Mouse (Mus musculus) CH12F3 (cell line): Measurements from ENCODE around the gene Hhat.

Experiments
- in situ Hi-C: fragments of 300-500 bp; cut with MboI; formaldehyde crosslinking; loops from 2 replicates; pipeline ENCODE4 v1.14.3; 2020; ENCODE audit warnings: low sequenced_read_pairs

The Hhat gene

DNA sequence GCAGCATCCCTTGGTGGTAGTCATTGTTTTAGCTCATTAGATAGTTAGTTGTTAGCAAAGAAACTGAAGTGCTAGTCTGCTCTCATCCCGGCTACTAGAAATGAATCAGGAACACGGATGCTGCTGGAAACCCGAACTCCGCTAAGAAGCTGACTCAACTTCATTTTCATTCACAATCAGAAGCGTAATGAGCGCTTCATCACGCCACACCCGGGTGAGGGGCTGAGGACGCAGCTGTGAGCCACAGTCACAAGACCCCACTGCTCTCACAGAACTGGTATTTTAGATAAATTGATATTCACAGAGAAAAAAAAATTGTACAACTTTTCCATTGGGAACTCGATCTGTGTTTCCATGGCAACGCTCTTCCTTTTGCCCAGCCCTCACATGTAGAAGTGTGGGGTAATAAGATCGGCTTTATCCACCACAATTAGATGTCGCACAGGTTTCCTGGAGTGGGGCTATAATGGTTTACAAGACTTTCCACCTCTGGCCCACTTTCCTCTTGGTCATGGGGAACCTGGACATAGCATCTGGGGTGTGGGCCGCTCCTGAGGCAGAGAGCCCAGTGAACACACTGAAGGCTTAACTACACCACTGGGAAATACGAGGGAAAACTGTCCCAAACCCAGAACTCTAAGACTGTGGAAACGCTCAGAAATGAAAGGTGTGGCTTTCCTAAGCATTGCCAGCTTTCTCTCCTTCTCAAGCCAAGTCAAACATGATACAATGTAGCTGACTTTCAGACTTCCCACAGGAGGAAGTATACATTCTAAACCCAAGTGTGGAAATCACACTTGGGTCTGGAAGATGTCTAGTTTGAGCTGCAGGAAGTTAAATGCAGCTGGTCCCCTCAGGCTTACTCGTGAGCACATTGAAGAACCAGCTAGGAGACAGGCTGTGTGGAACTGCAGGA lies 14.3 kb upstream of the Hhat start:
- in situ Hi-C loops, result no loop called here

GRCm38 (mm10) chr1:192784374-192784773 lies 13.4 kb upstream of the Hhat start:
- in situ Hi-C loops, result no loop called here

DNA sequence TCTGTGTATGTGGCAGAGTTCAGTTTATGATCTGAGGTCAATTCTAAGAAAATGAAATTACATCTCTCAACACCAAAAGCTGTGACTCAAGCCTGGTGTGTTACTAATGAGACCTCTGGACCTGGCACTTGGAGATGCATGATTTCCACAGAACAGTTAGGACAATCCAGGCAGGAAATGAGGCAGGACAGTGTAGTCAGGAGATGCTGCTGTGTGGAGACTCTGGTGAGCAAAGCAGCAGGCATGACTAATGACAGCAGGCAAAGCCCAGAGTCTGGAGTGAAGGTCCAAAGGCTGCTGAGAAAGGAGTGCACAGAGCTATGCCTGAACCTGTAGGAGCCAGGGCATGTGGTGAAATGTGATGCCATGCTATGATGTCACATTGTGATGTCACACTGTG lies 10.2 kb upstream of the Hhat start:
- in situ Hi-C loops, result no loop called here

GRCm38 (mm10) chr1:192778869-192779514 lies 8.0 kb upstream of the Hhat start:
- in situ Hi-C loops, result no loop called here

GRCm38 (mm10) chr1:192778206-192778605 lies 7.2 kb upstream of the Hhat start:
- in situ Hi-C loops, result no loop called here

GRCm38 (mm10) chr1:192770130-192770494 lies 911 bp downstream of the Hhat start:
- in situ Hi-C loops, result no loop called here

- in situ Hi-C loops, result no loop called here
Measured at GRCm38 (mm10) chr1:192765531-192765930, 5.5 kb downstream of the Hhat start.

GRCm38 (mm10) chr1:192764547-192764946 lies 6.5 kb downstream of the Hhat start:
- in situ Hi-C loops, result no loop called here

- in situ Hi-C loops, result no loop called here
Measured at GRCm38 (mm10) chr1:192762946-192763933, 7.8 kb downstream of the Hhat start.

DNA sequence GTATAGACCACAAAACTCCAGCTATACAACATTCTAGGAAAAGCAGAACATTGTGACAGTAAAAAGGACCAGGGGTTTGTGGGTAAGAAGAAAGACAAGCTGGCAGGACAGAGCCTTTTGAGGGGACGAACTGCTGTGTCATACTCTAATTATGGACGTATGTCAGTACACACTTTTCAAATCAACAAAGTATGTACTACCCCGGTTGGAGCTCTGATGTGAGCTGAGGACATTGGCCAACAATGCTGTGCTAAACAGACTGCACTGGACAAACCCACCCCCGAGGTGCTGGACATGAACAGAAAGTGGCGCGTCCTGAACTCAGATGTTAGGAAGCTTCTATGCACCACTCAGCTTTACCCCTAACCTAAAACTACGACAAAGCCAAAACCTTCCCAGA lies 14.3 kb downstream of the Hhat start:
- in situ Hi-C loops, result no loop called here

- in situ Hi-C loops, result no loop called here
Measured at GRCm38 (mm10) chr1:192755685-192756606, 15.1 kb downstream of the Hhat start.

GRCm38 (mm10) chr1:192755246-192755645 lies 15.8 kb downstream of the Hhat start:
- in situ Hi-C loops, result no loop called here

GRCm38 (mm10) chr1:192754268-192754667 lies 16.8 kb downstream of the Hhat start:
- in situ Hi-C loops, result no loop called here

DNA sequence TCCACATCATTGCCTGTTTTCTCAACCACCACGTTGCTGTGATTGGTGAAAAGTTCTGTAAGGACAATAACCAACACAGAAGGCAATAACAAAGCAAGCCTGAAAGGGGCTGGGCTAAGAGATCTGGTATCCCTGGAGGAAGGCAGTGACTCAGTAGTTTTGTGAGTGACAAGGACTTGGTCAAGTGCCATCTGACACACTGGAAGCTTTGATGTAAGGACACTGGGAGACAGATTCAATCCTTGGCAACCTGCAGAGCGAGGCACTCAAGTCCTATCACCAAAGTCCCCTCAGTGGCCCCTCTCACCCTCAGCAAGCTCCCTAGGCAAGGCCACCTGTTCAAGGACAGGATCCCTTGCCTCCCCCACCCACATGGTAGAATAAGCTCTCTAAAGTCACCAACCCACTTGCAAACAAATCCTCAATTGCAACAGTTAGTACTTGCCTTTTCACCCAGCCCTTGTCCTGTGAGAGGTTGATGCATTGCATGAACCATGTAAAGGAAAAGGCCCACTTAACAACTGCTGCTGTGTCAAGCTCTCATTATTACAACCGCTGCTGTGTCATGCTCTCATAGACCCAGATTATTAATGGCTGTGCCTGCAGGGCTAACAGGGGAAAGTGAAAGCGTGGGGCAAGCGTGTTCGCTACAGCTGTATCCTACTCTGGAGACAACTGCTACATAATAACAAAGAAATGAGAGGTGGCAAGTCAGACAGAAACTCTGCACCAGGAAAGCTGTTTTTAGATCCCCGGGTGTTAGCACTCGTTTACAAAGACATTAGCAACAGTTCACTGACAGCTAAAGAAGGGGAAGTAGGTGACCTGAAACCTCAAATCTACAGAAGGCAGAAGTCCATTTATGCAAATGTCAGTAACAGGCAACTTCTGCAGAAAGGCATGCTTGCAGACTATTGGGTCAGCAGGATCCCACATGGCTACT lies 18.1 kb downstream of the Hhat start:
- in situ Hi-C loops, result no loop called here

- in situ Hi-C loops, result no loop called here
Measured at GRCm38 (mm10) chr1:192750042-192750437, 21.0 kb downstream of the Hhat start.

DNA sequence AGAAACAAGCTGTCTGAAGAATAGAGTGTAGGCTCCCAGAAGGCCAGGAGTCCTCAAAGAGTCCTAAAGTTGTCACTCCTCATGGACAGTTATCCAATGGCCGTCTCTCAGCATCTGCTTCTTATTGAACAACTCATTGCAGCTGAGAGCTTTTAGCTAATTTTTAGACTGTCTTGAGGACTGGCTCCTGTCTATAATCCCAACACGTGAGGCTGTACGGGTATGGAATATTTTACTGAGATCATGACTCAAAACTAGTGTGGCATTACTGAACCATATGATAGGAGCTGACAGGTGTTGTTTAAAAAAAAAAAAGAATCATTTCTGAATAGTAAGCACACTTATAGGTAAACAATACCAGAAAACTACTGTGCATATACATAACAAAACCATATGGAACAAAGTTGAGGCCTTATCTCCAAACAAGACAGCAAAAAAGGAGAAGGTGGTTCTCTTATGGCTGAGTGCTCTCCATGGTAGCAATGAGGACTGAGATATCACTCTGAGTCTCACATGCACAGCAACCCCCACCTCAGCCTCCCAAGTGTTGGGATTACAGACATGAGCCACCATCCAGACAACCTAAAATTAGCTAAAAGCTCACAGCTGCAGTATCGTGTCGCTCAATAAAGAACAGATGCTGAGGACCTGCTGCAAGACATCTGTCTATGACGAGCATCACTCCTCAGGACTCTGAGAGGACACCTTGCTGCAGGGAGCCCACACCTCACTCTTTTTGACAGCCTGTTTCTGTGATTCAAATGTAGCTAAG lies 21.6 kb downstream of the Hhat start:
- in situ Hi-C loops, result no loop called here

GRCm38 (mm10) chr1:192746201-192746600 lies 24.8 kb downstream of the Hhat start:
- in situ Hi-C loops, result no loop called here
